23 mouse cellular contexts compared by ENCODE assay signal in genomic region chr11:98377787-98378186, GRCm38 (mm10). TPM values are rescaled to one million over a fixed set of nuclear protein-coding genes. Genes with fewer than 3 reads are reported as not detected.
DNase-seq lines count a peak whose midpoint lies in the region; ATAC-seq lines count a peak whose summit lies in the region.
"Had no signal": no experiment of that assay in that cellular context is flagged by ENCODE, and none has a peak within 500 bp of the region (broad histone marks: within the 10 kb centered on the region; RNA-seq: fewer than 3 reads in every experiment).

No protein-coding gene starts in this region.

- H3K27ac ChIP-seq in heart, embryonic 15.5 days, result peak overlapping the region; percentile 79
- no peak overlapping the region for H3K27ac ChIP-seq in intestine, embryonic 15.5 days
- H3K27ac ChIP-seq in limb, embryonic 10.5 days, result no peak overlapping the region
- H3K27ac ChIP-seq: embryonic facial prominence, embryonic 12.5 days; forebrain, embryonic 15.5 days; layer of hippocampus, adult 2 months; midbrain, embryonic 12.5 days; neural tube, embryonic 12.5 days had no signal

- DNase-seq in ovary, adult 18-20 months (ENCODE audit: low spot score), result peak; percentile 67
- no peak for DNase-seq in ovary, postnatal 14 days (ENCODE audit: low spot score)
- DNase-seq in heart, adult 8-10 months (ENCODE audit: low spot score), result peak; percentile 71
- DNase-seq in skeletal muscle tissue, adult 2 months (ENCODE audit: low read depth, low spot score), result peak; percentile 94
- DNase-seq in limb, embryonic 10.5 days (ENCODE audit: low spot score), result no peak
- DNase-seq: adrenal gland, adult 2 months; cerebellum, adult 9-10 months; kidney, adult 2 months; kidney, postnatal 14 days; layer of hippocampus, postnatal 36 days; liver; right cerebral cortex, postnatal 25 days; thymus, postnatal 14 days had no signal

- H3K4me1 ChIP-seq in heart, embryonic 15.5 days (replicated peaks), result peaks cover 82% of the 10 kb centered on the region
- no peaks in the 10 kb centered on the region for H3K4me1 ChIP-seq in intestine, embryonic 15.5 days (replicated peaks)
- no peaks in the 10 kb centered on the region for H3K4me1 ChIP-seq in limb, embryonic 10.5 days
- H3K4me1 ChIP-seq: embryonic facial prominence, embryonic 12.5 days; neural tube, embryonic 12.5 days had no signal

- no peaks in the 10 kb centered on the region for H3K9me3 ChIP-seq in heart, embryonic 15.5 days (replicated peaks)
- H3K9me3 ChIP-seq in intestine, embryonic 15.5 days, result no peaks in the 10 kb centered on the region
- no peaks in the 10 kb centered on the region for H3K9me3 ChIP-seq in limb, embryonic 10.5 days (replicated peaks)
- H3K9me3 ChIP-seq: embryonic facial prominence, embryonic 12.5 days; forebrain, embryonic 15.5 days; midbrain, embryonic 12.5 days; neural tube, embryonic 12.5 days had no signal

- WGBS in heart, embryonic 15.5 days, result 44% methylated on average over 11 of the region's 11 CpGs
- 86% methylated on average over 11 of the region's 11 CpGs for WGBS in intestine, embryonic 15.5 days
- WGBS in limb, embryonic 10.5 days, result 83% methylated on average over 11 of the region's 11 CpGs

- H3K4me3 ChIP-seq in heart, embryonic 15.5 days, result no peak overlapping the region
- no peak overlapping the region for H3K4me3 ChIP-seq in intestine, embryonic 15.5 days (replicated peaks)
- no peak overlapping the region for H3K4me3 ChIP-seq in limb, embryonic 10.5 days
- H3K4me3 ChIP-seq: embryonic facial prominence, embryonic 12.5 days; forebrain, embryonic 15.5 days; layer of hippocampus, adult 2 months; midbrain, embryonic 12.5 days; neural tube, embryonic 12.5 days had no signal

- peaks cover 36% of the 10 kb centered on the region for H3K36me3 ChIP-seq in heart, embryonic 15.5 days
- H3K36me3 ChIP-seq in intestine, embryonic 15.5 days, result peaks cover 21% of the 10 kb centered on the region; the same call in 1 of the 2 replicates
- H3K36me3 ChIP-seq in limb, embryonic 10.5 days, result peaks cover 87% of the 10 kb centered on the region

- no peak; the same call in 1 of the 2 replicates for ATAC-seq in heart, embryonic 15.5 days (replicated peaks; ENCODE audit: insufficient number of reproducible peaks, insufficient read depth, low FRiP score, low read depth)
- ATAC-seq in intestine, embryonic 15.5 days, result no peak
- ATAC-seq: forebrain, embryonic 15.5 days; hindbrain, embryonic 16.5 days; lung, postnatal 0 days had no signal

- no peak overlapping the region for H3K4me2 ChIP-seq in heart, embryonic 15.5 days
- H3K4me2 ChIP-seq in intestine, embryonic 15.5 days (replicated peaks), result no peak overlapping the region
- H3K4me2 ChIP-seq: embryonic facial prominence, embryonic 12.5 days; forebrain, embryonic 15.5 days; midbrain, embryonic 12.5 days; neural tube, embryonic 12.5 days had no signal

- no peak overlapping the region for H3K9ac ChIP-seq in heart, embryonic 15.5 days
- H3K9ac ChIP-seq in intestine, embryonic 15.5 days, result no peak overlapping the region
- H3K9ac ChIP-seq: embryonic facial prominence, embryonic 12.5 days; forebrain, embryonic 15.5 days; midbrain, embryonic 12.5 days; neural tube, embryonic 12.5 days had no signal

- no peaks in the 10 kb centered on the region for H3K27me3 ChIP-seq in heart, embryonic 15.5 days
- H3K27me3 ChIP-seq in intestine, embryonic 15.5 days (replicated peaks), result no peaks in the 10 kb centered on the region
- H3K27me3 ChIP-seq in limb, embryonic 10.5 days (ENCODE audit: low read depth, poor library complexity, severe bottlenecking), result no peaks in the 10 kb centered on the region
- H3K27me3 ChIP-seq: embryonic facial prominence, embryonic 12.5 days; forebrain, embryonic 15.5 days; midbrain, embryonic 12.5 days; neural tube, embryonic 12.5 days had no signal

RNA-seq across cellular contexts. Expression of gene Tcap, which starts 5.8 kb away (rescaled TPM):
- total RNA-seq in heart, adult 8-10 months (2022), result 1,000 to 10,000 TPM; 2,176 to 4,520 (median 3,450) TPM
- polyA plus RNA-seq in heart, embryonic 15.5 days (2015; fragmentation: Nextera tagmentation; extraction: Ambion mirVana), result 154 and 158 TPM in 2 replicates
- polyA plus RNA-seq in intestine, embryonic 15.5 days (2015; fragmentation: Nextera tagmentation; extraction: Ambion mirVana), result 0.25 TPM in 1 of 2 replicates, not detected in the other
- polyA plus RNA-seq in limb, embryonic 10.5 days (2016; fragmentation: Nextera tagmentation; extraction: Ambion mirVana), result 0.16 and 0.40 TPM in 2 replicates
- total RNA-seq: common myeloid progenitor, adult 5-6 weeks had no signal

RNA-seq across cellular contexts. Expression of gene Pnmt, which starts 8.5 kb away (rescaled TPM):
- total RNA-seq in heart, adult 8-10 months (2022), result 1 to 10 TPM in 3 of 4 experiments, not detected in 1; 1.2 to 1.6 (median 1.4) TPM
- 0.52 and 0.57 TPM in 2 replicates for polyA plus RNA-seq in heart, embryonic 15.5 days (2015; fragmentation: Nextera tagmentation; extraction: Ambion mirVana)
- 0.19 TPM in 1 of 2 replicates, not detected in the other for polyA plus RNA-seq in intestine, embryonic 15.5 days (2015; fragmentation: Nextera tagmentation; extraction: Ambion mirVana)
- 0.61 TPM in 1 of 2 replicates, not detected in the other for polyA plus RNA-seq in limb, embryonic 10.5 days (2016; fragmentation: Nextera tagmentation; extraction: Ambion mirVana)
- total RNA-seq: common myeloid progenitor, adult 5-6 weeks; layer of hippocampus, adult 2 months; layer of hippocampus, postnatal 36 days had no signal
- polyA plus RNA-seq: kidney, adult 2 months; lung, postnatal 0 days had no signal

RNA-seq across cellular contexts. Expression of gene Stard3, which starts 19.6 kb away (rescaled TPM):
- total RNA-seq in heart, adult 8-10 months (2022), result 10 to 100 TPM; 17.2 to 28.8 (median 23.7) TPM
- 33.9 and 40.5 TPM in 2 replicates for polyA plus RNA-seq in heart, embryonic 15.5 days (2015; fragmentation: Nextera tagmentation; extraction: Ambion mirVana)
- 39.4 and 39.7 TPM in 2 replicates for polyA plus RNA-seq in intestine, embryonic 15.5 days (2015; fragmentation: Nextera tagmentation; extraction: Ambion mirVana)
- 37.8 and 41.3 TPM in 2 replicates for polyA plus RNA-seq in limb, embryonic 10.5 days (2016; fragmentation: Nextera tagmentation; extraction: Ambion mirVana)

RNA-seq across cellular contexts. Expression of gene Pgap3, which starts 22.5 kb away (rescaled TPM):
- total RNA-seq in heart, adult 8-10 months (2022), result 1 to 10 TPM; 8.2 to 9.6 (median 8.9) TPM
- 17.0 and 19.3 TPM in 2 replicates for polyA plus RNA-seq in heart, embryonic 15.5 days (2015; fragmentation: Nextera tagmentation; extraction: Ambion mirVana)
- polyA plus RNA-seq in intestine, embryonic 15.5 days (2015; fragmentation: Nextera tagmentation; extraction: Ambion mirVana), result 15.5 and 16.7 TPM in 2 replicates
- 9.7 and 10.5 TPM in 2 replicates for polyA plus RNA-seq in limb, embryonic 10.5 days (2016; fragmentation: Nextera tagmentation; extraction: Ambion mirVana)

RNA-seq across cellular contexts. Expression of gene Ppp1r1b, which starts 29.6 kb away (rescaled TPM):
- 10 to 100 TPM in 2 of 4 experiments, 1 to 10 TPM in 2; 4.0 to 11.3 (median 7.1) TPM for total RNA-seq in heart, adult 8-10 months (2022)
- polyA plus RNA-seq in heart, embryonic 15.5 days (2015; fragmentation: Nextera tagmentation; extraction: Ambion mirVana), result 60.9 and 62.5 TPM in 2 replicates
- 52.2 and 68.9 TPM in 2 replicates for polyA plus RNA-seq in intestine, embryonic 15.5 days (2015; fragmentation: Nextera tagmentation; extraction: Ambion mirVana)
- polyA plus RNA-seq in limb, embryonic 10.5 days (2016; fragmentation: Nextera tagmentation; extraction: Ambion mirVana), result 0.13 TPM in 2 replicates
- total RNA-seq: common myeloid progenitor, adult 5-6 weeks had no signal

Comparison
In these comparisons a context has a peak if more than half of its experiments do, and no peak if none do; other contexts are left out.
1. DNase-seq: peak in ovary, adult 18-20 months (single experiment), heart, adult 8-10 months (single experiment) and skeletal muscle tissue, adult 2 months (single experiment); none in ovary, postnatal 14 days (single experiment) and limb, embryonic 10.5 days (single experiment).
2. RNA of gene Tcap, which starts 5.8 kb away (polyA plus RNA-seq): 154 to 158 TPM in heart, embryonic 15.5 days; 0.16 to 0.40 TPM in limb, embryonic 10.5 days and 0.25 TPM in intestine, embryonic 15.5 days; every median in the first group is over 100 times any median in the second.